Mouse (Mus musculus): ENCODE data around the gene Abca9. TPM values are rescaled to one million over a fixed set of nuclear protein-coding genes. Genes with fewer than 3 reads are reported as not detected.

Abca9 gene
- polyA plus RNA-seq, 1 experiment, result 0.32 TPM

GRCm38 (mm10) chr11:110091328-110091727, 76.7 kb downstream of the Abca9 start:
- WGBS, result 45% methylated on average over 2 of the region's 2 CpGs
- no peak for DNase-seq (ENCODE audit: low read depth, low spot score)

- no peak for DNase-seq (ENCODE audit: low read depth, low spot score)
- 46% methylated on average over 3 of the region's 3 CpGs for WGBS
Observed at GRCm38 (mm10) chr11:110072158-110072557, 95.8 kb downstream of the Abca9 start.

- 29% methylated on average over 4 of the region's 4 CpGs for WGBS
- DNase-seq (ENCODE audit: low read depth, low spot score), result no peak
Observed at GRCm38 (mm10) chr11:110061032-110061431, 107.0 kb downstream of the Abca9 start.

- 40% methylated on average over 2 of the region's 2 CpGs for WGBS
- DNase-seq (ENCODE audit: low read depth, low spot score), result no peak
Observed at GRCm38 (mm10) chr11:110060127-110060526, 107.9 kb downstream of the Abca9 start.

- no peak for DNase-seq (ENCODE audit: low read depth, low spot score)
- 45% methylated on average over 3 of the region's 3 CpGs for WGBS
Observed at GRCm38 (mm10) chr11:110053681-110054080, 114.3 kb downstream of the Abca9 start.

Other genes starting within 250 kb of the Abca9 start
- gene Abca8b, start 172.4 kb downstream of the Abca9 start, polyA plus RNA-seq (2012; rRNA removed), result 0.25 and 0.33 TPM in 2 replicates
- gene Abca8a, start 72.2 kb downstream of the Abca9 start, polyA plus RNA-seq (2012; rRNA removed), result 2.0 and 4.7 TPM in 2 replicates
- gene Abca6, start 83.6 kb upstream of the Abca9 start, polyA plus RNA-seq (2012; rRNA removed), result 0.09 and 0.11 TPM in 2 replicates
- 0.20 and 0.29 TPM in 2 replicates for gene Abca5, start 169.5 kb upstream of the Abca9 start, polyA plus RNA-seq (2012; rRNA removed)
- gene Map2k6, start 230.9 kb upstream of the Abca9 start, polyA plus RNA-seq (2012; rRNA removed), result 3.5 and 4.5 TPM in 2 replicates

All from large intestine, adult 2 months (tissue).